Mouse (Mus musculus) liver, adult 2 months (tissue): ENCODE data around the gene Itgb1bp1. TPM values are rescaled to one million over a fixed set of nuclear protein-coding genes. Genes with fewer than 3 reads are reported as not detected.

Experiments
- DNase-seq: peaks from one replicate; pipeline ENCODE4 v3.0.0-alpha.2; 2011; ENCODE audit warnings: low read depth, low spot score; ENCODE audit errors: extremely low read depth
- H3K27ac ChIP-seq: fragments of 200-500 bp; replicated peaks from 2 replicates; pipeline ENCODE4 v1.5.1; 2012; ENCODE audit warnings: low read depth, mild to moderate bottlenecking, control low read depth, inconsistent platforms, low read length; ENCODE audit not compliant: insufficient read depth
- H3K27me3 ChIP-seq: fragments of 200-500 bp; 2 replicates; pipeline ENCODE4 v1.6.1; 2012; ENCODE audit warnings: mild to moderate bottlenecking, moderate library complexity, low read length, inconsistent platforms; ENCODE audit not compliant: control insufficient read depth, insufficient read depth
- H3K36me3 ChIP-seq: fragments of 200-500 bp; 2 replicates; pipeline ENCODE4 v1.6.1; 2012; ENCODE audit warnings: low read length, inconsistent platforms; ENCODE audit not compliant: control insufficient read depth, insufficient read depth
- H3K4me1 ChIP-seq: fragments of 200-500 bp; 2 replicates; pipeline ENCODE4 v1.6.1; 2011; ENCODE audit warnings: low read length; ENCODE audit not compliant: control insufficient read depth, insufficient read depth
- H3K4me3 ChIP-seq: fragments of 200-500 bp; 2 replicates; pipeline ENCODE4 v1.5.1; 2011; ENCODE audit warnings: low read depth, mild to moderate bottlenecking, control low read depth, low read length, moderate library complexity; ENCODE audit not compliant: insufficient read depth
- H3K79me2 ChIP-seq: fragments of 200-500 bp; 2 replicates; pipeline ENCODE4 v1.6.1; 2012; ENCODE audit warnings: inconsistent platforms, mild to moderate bottlenecking, low read length, moderate library complexity; ENCODE audit not compliant: control insufficient read depth, insufficient read depth
- H3K9ac ChIP-seq: fragments of 200-500 bp; 2 replicates; pipeline ENCODE4 v1.6.1; 2012; ENCODE audit warnings: low read depth, mild to moderate bottlenecking, control low read depth, inconsistent platforms, low read length
- CTCF ChIP-seq: fragments of 200-500 bp; IDR thresholded peaks from 2 replicates; pipeline ENCODE4 v1.5.1; 2011; ENCODE audit warnings: low read depth, low read length, control low read depth
- POLR2A ChIP-seq: fragments of 200-500 bp; IDR thresholded peaks from 2 replicates; pipeline ENCODE4 v1.6.1; 2011; ENCODE audit warnings: low read length, control low read depth; ENCODE audit not compliant: insufficient read depth; ENCODE audit errors: extremely low read depth
- whole genome bisulfite sequencing: fragments of 180-500 bp; shearing (Covaris S2); methylation state at CpG from one replicate; pipeline ENCODE4 v1.1.7; 2018; 5-methylcytosine and 5-hydroxymethylcytosine counted together
- polyA plus RNA-seq: library from polyadenylated mRNA; depleted of rRNA; stranded (reverse); fragments of >200 nt; gene quantifications from 2 replicates; pipeline ENCODE4 v1.2.3, GENCODE M21; 2012
- total RNA-seq: library from RNA; depleted of rRNA; stranded (reverse); fragments of >200 nt; gene quantifications from 2 replicates; pipeline ENCODE4 v1.2.3, GENCODE M21; 2014

Itgb1bp1 gene
- total and polyA plus RNA-seq, 2 experiments = 7.0 to 17.3 TPM

DNA sequence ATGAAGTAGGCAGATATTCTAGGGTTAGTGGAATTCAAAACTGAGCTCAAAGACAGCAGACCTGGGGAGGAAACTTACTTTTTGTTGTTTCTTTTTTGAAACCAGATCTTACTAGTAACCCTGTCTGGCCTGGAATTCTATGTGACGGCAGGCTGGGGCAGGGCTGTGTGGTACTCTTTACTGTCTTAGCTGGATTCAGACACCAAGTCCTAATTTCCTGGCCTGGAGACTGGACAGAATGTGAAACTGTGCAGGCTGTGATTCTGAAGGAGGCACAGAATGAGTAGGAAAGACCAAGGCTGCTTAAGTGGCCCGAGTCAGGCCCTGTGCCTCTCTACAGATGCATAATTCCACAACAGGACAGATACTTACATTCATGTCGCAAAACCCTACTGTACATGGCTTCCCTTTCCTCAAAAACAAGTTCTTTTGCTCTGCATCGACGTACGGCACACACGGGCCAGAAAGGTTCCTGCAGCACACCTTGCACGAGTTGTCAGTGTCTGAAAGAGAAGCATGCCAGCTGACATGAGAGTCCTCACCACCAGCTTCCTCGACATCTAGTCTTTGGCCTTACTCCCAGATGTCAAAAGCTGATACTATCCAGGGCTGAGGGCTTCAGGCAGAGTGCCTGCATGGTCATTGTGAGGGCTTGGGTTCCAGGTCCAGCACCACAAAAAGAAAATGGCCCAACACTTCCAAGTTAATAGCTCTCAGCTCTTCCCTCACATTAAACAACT lies 43.7 kb upstream of the Itgb1bp1 start:
- peaks cover 52% of the 10 kb centered on the region for H3K36me3 ChIP-seq
- H3K27ac ChIP-seq = no peak overlapping the region
- 87% methylated on average over 9 of the region's 9 CpGs for WGBS
- no peaks in the 10 kb centered on the region for H3K27me3 ChIP-seq
- no peak overlapping the region for H3K9ac ChIP-seq
- H3K4me3 ChIP-seq = no peak overlapping the region
- no peaks in the 10 kb centered on the region for H3K4me1 ChIP-seq
- no peak for DNase-seq
- TF ChIP-seq CTCF = no peak
- TF ChIP-seq POLR2A = no peak
- H3K79me2 ChIP-seq = no peaks in the 10 kb centered on the region

DNA sequence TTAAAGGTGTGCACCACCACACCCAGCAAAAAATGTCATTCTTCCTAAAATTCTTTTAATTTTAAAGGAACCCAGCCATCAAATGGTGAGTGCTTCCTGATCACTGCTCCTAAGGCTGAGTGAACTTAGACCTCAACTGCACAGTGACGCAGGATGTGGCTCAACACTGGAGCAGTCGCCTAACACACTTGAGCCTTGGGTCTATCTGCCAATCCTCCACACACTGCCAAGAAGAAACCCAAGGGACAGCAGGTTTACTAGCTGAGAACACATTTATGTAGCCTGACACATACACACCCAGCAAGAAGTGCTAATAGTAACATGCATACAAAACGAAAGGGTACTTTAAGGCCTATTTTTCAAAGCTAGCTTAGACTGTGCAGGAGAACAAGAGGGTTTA lies 40.2 kb upstream of the Itgb1bp1 start:
- 81% methylated on average over 3 of the region's 3 CpGs for WGBS
- peaks cover 7% of the 10 kb centered on the region for H3K4me1 ChIP-seq
- H3K9ac ChIP-seq = no peak overlapping the region
- TF ChIP-seq CTCF (no peak), POLR2A (no peak)
- no peaks in the 10 kb centered on the region for H3K27me3 ChIP-seq
- no peak overlapping the region for H3K4me3 ChIP-seq
- H3K27ac ChIP-seq = no peak overlapping the region
- no peak for DNase-seq
- H3K36me3 ChIP-seq = peaks cover 45% of the 10 kb centered on the region
- no peaks in the 10 kb centered on the region for H3K79me2 ChIP-seq

DNA sequence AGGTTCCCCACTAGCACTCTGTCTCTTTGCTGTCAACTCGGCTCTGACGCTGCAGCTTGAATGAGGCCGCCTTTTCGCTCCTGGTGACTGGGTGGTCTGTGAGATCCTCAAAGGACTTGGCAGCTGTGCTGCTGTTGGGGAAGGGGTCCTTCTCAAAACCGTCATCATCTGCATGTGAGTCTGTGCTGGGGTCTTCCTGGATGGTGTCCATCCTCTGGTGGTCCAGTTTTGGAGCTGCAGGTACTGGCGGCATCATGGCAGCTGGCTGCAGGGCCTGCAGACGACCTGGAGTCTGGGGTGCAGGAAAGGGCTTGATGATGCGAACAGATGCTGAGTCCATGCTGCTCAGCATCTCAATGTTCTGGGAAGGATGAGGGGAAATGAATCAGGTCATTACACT lies 39.2 kb upstream of the Itgb1bp1 start:
- Histone ChIP-seq H3K27ac (no peak overlapping the region), H3K79me2 (no peaks in the 10 kb centered on the region), H3K4me1 (peaks cover 16% of the 10 kb centered on the region), H3K4me3 (no peak overlapping the region), H3K27me3 (no peaks in the 10 kb centered on the region), H3K9ac (no peak overlapping the region), H3K36me3 (peaks cover 43% of the 10 kb centered on the region)
- no peak for TF ChIP-seq CTCF
- TF ChIP-seq POLR2A = no peak
- WGBS = 95% methylated on average over 8 of the region's 8 CpGs
- DNase-seq = no peak

DNA sequence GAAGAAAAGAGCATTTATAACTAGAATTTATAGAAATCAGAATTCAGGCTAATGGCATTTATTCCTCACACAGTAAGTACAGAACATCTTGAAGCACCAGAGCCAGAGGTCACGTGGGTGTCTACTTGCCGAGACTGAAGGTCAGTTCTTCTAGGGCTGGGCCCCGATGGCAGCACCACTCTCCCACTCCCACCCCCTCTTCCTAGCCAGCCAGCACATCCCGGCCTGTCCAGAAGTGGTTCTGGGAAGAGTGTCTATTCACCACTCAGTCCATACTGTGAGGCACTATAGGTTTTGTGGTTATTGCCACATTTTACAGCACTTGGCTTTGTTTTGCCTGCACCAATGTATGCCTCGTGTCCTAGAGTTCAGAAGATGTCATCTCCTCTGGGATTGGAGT lies 38.0 kb upstream of the Itgb1bp1 start:
- 18% methylated on average over 5 of the region's 5 CpGs for WGBS
- Histone ChIP-seq H3K4me1 (peaks cover 21% of the 10 kb centered on the region), H3K27me3 (no peaks in the 10 kb centered on the region), H3K36me3 (peaks cover 35% of the 10 kb centered on the region), H3K4me3 (no peak overlapping the region), H3K27ac (peak overlapping the region; percentile 54), H3K9ac (no peak overlapping the region), H3K79me2 (no peaks in the 10 kb centered on the region)
- peak; percentile 51 for DNase-seq
- TF ChIP-seq POLR2A (no peak), CTCF (no peak)

DNA sequence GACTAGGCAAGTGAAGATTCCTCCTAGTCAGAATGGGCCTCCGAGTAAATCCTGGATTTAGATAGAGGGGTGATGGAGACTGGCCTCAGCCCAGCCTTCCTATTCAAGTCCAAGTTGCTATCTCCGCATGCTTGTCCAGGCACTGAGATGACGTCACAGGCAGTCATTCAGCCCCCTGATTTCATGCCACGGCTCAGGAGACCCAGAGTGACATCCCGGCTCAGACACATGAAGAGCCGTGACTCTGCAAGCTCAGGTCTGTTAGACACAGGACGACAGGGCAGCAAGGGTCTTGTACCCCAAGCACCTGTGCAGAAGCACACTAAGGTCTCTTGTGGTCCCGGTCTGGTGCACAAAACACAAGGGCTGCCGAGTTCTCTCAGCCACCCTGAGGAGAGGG lies 36.8 kb upstream of the Itgb1bp1 start:
- DNase-seq = no peak
- Histone ChIP-seq H3K27me3 (no peaks in the 10 kb centered on the region), H3K27ac (no peak overlapping the region), H3K4me3 (no peak overlapping the region), H3K36me3 (peaks cover 31% of the 10 kb centered on the region), H3K79me2 (no peaks in the 10 kb centered on the region), H3K9ac (no peak overlapping the region), H3K4me1 (peaks cover 23% of the 10 kb centered on the region)
- TF ChIP-seq CTCF (no peak), POLR2A (no peak)
- WGBS = 87% methylated on average over 9 of the region's 9 CpGs

DNA sequence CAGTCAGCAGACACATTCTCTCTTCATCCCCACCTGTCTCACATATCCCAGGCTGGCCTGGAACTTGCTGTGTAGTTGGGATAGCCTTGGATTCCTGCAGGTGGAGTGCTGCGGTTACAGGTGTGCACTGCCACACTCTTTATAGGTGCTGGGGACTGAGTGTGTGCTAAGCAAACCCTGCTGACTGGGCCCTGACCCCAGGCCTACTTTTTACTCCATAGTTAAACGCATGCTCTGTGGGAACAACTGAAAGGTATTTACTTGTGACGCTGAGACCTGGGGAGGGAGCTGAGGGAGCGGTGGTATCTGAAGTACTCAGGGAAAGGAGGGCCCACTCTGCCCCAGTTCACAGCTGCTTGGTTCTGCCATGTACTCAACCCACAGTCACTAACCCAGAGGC lies 36.2 kb upstream of the Itgb1bp1 start:
- H3K27me3 ChIP-seq = no peaks in the 10 kb centered on the region
- H3K27ac ChIP-seq = no peak overlapping the region
- no peak overlapping the region for H3K9ac ChIP-seq
- TF ChIP-seq POLR2A (no peak), CTCF (no peak)
- no peaks in the 10 kb centered on the region for H3K79me2 ChIP-seq
- peaks cover 29% of the 10 kb centered on the region for H3K36me3 ChIP-seq
- H3K4me3 ChIP-seq = no peak overlapping the region
- no peak for DNase-seq
- 74% methylated on average over 4 of the region's 4 CpGs for WGBS
- peaks cover 25% of the 10 kb centered on the region for H3K4me1 ChIP-seq
